Mouse (Mus musculus) bone marrow macrophage, adult 2 months (primary cell): Measurements from ENCODE around the gene Usp35. TPM values are rescaled to one million over a fixed set of nuclear protein-coding genes. Genes with fewer than 3 reads are reported as not detected.

ENCODE experiments used
- H3K27ac ChIP-seq: 2 replicates; pipeline ENCODE4 v1.5.1; 2012; ENCODE audit warnings: low read depth, low read length; ENCODE audit not compliant: insufficient read depth
- H3K4me1 ChIP-seq: 2 replicates; pipeline ENCODE4 v1.6.1; 2012; ENCODE audit warnings: low read length; ENCODE audit not compliant: control insufficient read depth, insufficient read depth
- H3K4me3 ChIP-seq: 2 replicates; pipeline ENCODE4 v1.5.1; 2012; ENCODE audit warnings: mild to moderate bottlenecking, low read length, moderate library complexity; ENCODE audit not compliant: insufficient read depth
- CTCF ChIP-seq: IDR thresholded peaks from 2 replicates; pipeline ENCODE4 v1.5.1; 2012; ENCODE audit warnings: low read depth, mild to moderate bottlenecking, low read length, moderate library complexity
- POLR2A ChIP-seq: IDR thresholded peaks from 2 replicates; pipeline ENCODE4 v1.6.1; 2012; ENCODE audit warnings: mild to moderate bottlenecking, low read depth, low read length, borderline replicate concordance
- polyA plus RNA-seq: library from polyadenylated mRNA; stranded (reverse); fragments of >200 nt; gene quantifications from 2 replicates; pipeline ENCODE4 v1.2.4, GENCODE M21; 2012; ENCODE audit not compliant: missing spikeins, insufficient read depth, insufficient read length

Usp35 gene
- polyA plus RNA-seq, 1 experiment = 33.3 TPM

- no peak for TF ChIP-seq POLR2A
- no peak for TF ChIP-seq CTCF
- peaks cover 48% of the 10 kb centered on the region for H3K4me1 ChIP-seq
- H3K27ac ChIP-seq = peak overlapping the region; percentile 99
- H3K4me3 ChIP-seq = no peak overlapping the region
Measured at GRCm38 (mm10) chr7:97357840-97358239, 26.0 kb upstream of the Usp35 start.

DNA sequence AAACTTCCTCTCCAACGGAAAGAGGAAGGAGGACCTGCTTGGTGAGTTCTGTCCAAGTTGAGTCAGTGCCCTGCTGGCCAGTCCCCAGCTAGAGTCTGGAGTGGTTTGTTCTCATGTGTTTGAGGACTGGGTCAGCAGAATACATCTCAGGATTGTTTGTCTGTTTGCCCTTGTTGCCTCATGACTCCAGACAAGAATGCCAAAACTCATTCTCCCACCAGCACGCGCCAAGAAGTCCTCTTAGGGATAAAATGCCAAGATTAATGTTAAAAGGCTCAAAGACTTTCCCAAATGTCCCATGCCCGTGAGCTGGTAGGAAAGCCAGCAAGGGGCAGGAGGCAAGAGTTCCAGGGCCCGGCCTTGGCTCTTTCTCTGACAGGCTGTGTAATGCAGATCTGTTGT, 25.1 kb upstream of the Usp35 start:
- Histone ChIP-seq H3K4me3 (no peak overlapping the region), H3K27ac (peak overlapping the region; percentile 99)

DNA sequence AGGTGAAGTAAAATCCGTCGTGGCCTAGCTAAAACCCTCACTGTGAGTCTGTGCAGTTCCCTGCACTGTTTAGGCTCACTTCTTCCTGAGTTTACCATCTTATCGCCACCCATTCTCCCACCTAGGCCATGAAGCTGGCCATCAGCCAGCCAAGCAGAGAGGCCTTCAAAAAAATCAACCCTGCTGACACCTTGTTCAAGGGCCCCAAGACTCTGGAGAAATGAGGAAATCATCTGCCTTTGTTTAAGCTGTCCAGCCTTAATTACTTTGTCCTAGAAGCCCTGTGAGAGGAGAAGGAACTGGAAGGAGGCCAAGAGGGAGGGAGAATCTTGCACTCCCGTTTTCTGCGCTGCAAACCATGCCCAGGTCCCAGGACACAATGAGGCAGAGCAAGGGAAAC, 24.4 kb upstream of the Usp35 start:
- TF ChIP-seq POLR2A (no peak), CTCF (no peak)
- Histone ChIP-seq H3K4me1 (peaks cover 60% of the 10 kb centered on the region), H3K4me3 (0 out of 2 replicates have a peak overlapping the region, but pooled peaks have one; percentile 7), H3K27ac (peak overlapping the region; percentile 99)

More for the DNA sequence above, 25.1 kb upstream of the Usp35 start:
- TF ChIP-seq CTCF (no peak), POLR2A (no peak)
- H3K4me1 ChIP-seq = peaks cover 55% of the 10 kb centered on the region

- no peak for TF ChIP-seq POLR2A
- no peak for TF ChIP-seq CTCF
- peaks cover 58% of the 10 kb centered on the region for H3K4me1 ChIP-seq
- peak overlapping the region; percentile 2; the same call in 1 of the 2 replicates for H3K4me3 ChIP-seq
- H3K27ac ChIP-seq = peak overlapping the region; percentile 99
Measured at GRCm38 (mm10) chr7:97355068-97355841, 23.4 kb upstream of the Usp35 start.

DNA sequence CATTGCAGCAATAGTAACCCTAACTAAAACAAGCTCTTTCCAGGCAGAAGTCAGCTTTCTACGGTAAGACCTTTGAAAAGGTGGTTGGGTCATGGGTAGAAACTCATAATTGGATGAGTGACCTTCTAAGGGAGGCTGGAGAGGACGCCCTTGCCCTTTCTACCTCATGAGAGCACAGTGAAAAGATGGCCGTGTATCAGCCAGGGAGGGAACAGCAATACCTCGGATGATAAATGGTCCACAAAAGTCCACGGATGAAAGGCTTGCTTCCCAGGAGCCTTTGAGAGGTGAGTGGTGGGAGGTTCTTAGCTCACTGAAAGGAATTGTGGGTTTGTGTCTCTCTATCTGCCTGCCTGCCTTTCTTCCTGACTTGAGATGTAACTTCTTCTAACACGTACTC, 21.5 kb upstream of the Usp35 start:
- peaks cover 57% of the 10 kb centered on the region for H3K4me1 ChIP-seq
- H3K4me3 ChIP-seq = no peak overlapping the region
- H3K27ac ChIP-seq = no peak overlapping the region
- TF ChIP-seq CTCF (no peak), POLR2A (no peak)

DNA sequence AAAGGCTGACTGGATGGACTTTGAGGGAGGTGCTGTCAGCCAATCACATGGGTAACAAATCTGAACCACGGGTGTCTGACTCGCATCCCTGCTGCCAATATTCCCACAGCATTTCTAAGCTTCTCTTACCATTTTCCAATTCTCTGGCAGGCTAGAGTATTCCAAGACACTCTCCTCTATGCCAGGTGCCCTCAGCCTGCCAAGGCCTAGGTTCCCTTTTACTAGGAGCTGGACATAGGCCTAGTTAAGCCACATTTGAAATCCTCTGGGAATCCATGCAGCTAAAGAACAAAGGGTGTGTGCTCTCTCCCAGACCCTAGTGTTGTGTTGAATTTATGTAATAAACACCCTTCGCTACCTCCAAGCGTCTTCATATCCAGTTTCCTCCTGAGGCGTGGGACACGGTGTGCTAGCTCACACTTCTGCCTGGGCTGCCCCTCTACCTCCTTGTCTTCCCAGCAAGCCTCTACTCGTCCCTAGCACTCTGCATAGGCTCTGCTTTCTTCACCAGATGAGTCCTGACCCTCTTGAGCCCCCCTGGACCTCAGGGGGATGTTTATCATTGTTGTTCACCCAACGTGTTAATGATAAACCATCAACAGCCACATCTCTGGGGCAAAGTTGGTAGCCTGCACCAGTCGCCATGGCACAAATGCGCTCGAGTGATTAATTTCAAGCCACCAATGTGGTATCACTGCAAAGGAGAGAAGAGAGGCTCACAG, 20.1 kb upstream of the Usp35 start:
- Histone ChIP-seq H3K4me3 (no peak overlapping the region), H3K27ac (no peak overlapping the region), H3K4me1 (peaks cover 43% of the 10 kb centered on the region)
- TF ChIP-seq POLR2A (no peak), CTCF (no peak)

DNA sequence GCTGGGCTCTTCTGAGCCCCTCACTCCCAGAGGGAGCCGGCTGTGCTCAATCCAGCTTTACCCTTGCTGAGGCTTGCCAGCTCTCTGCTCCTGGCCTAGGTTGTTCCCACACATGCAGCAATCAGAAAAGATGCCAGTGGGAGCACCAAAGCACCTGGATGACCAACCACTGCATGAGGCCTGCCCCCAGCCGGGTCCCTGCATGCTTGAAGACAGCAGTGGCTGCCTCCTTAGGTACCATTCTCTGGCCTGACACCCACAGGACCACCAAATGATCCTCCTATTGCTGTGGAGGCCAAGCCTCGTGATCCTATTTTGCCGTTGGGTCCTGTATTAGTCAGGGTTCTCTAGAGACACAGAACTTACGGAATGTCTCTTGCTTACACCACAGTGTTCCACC, 19.1 kb upstream of the Usp35 start:
- TF ChIP-seq CTCF = no peak
- TF ChIP-seq POLR2A = no peak
- no peak overlapping the region for H3K4me3 ChIP-seq
- H3K4me1 ChIP-seq = peaks cover 35% of the 10 kb centered on the region
- H3K27ac ChIP-seq = no peak overlapping the region

GRCm38 (mm10) chr7:97349438-97349837, 17.6 kb upstream of the Usp35 start:
- Histone ChIP-seq H3K4me3 (no peak overlapping the region), H3K4me1 (peaks cover 23% of the 10 kb centered on the region), H3K27ac (no peak overlapping the region)
- no peak for TF ChIP-seq CTCF
- TF ChIP-seq POLR2A = no peak

GRCm38 (mm10) chr7:97348836-97349235, 17.0 kb upstream of the Usp35 start:
- no peak overlapping the region for H3K4me3 ChIP-seq
- H3K27ac ChIP-seq = no peak overlapping the region
- peaks cover 19% of the 10 kb centered on the region for H3K4me1 ChIP-seq
- TF ChIP-seq POLR2A = no peak
- no peak for TF ChIP-seq CTCF

GRCm38 (mm10) chr7:97348318-97348717, 16.5 kb upstream of the Usp35 start:
- Histone ChIP-seq H3K4me3 (no peak overlapping the region), H3K27ac (no peak overlapping the region), H3K4me1 (peaks cover 17% of the 10 kb centered on the region)
- TF ChIP-seq CTCF = no peak
